Mouse (Mus musculus): Measurements from ENCODE around the gene Tmtc1.

DNA sequence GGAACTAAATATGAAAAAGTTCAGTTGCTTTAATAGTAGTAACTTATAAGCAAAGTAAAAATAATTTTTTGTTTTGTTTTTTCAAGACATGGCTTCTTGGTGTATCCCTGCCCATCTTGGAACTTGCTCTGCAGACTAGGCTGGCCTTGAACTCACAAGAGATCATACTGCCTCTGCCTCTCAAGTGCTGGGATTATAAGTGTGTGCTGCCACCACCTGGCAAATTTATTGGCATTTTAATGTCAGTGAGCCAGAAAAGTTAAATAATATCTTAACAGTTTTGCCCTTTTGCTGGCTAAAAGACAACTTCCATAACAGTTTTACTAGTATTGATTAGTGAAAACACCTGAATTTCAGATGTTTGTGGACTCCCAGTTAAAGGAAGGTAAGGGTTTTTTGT, 88.0 kb downstream of the Tmtc1 start:
- TF ChIP-seq USF1 (IDR thresholded peaks at IDR 0.05; ENCODE audit: low read depth) = no peak
- no peak for TF ChIP-seq POLR2A (IDR thresholded peaks at IDR 0.05; ENCODE audit: insufficient read length, low read depth)
- TF ChIP-seq TCF12 (IDR thresholded peaks at IDR 0.05; ENCODE audit: insufficient read depth, poor library complexity, severe bottlenecking) = no peak
- no peak for TF ChIP-seq E2F4 (IDR thresholded peaks at IDR 0.05; ENCODE audit: insufficient read depth)
- TF ChIP-seq CEBPB (IDR thresholded peaks at IDR 0.05; ENCODE audit: insufficient read depth, poor library complexity, severe bottlenecking) = no peak
- TF ChIP-seq POLR2AphosphoS2 (IDR thresholded peaks at IDR 0.05; ENCODE audit: insufficient read length, low read depth) = no peak
- TF ChIP-seq MYOD1 (IDR thresholded peaks at IDR 0.05; ENCODE audit: control insufficient read depth in 1 of 3, insufficient read length in 2 of 3, low read depth in 2 of 3) = no peak
- TF ChIP-seq MAX (IDR thresholded peaks at IDR 0.05; ENCODE audit: low read depth) = no peak
- TF ChIP-seq MYOG (IDR thresholded peaks at IDR 0.05; ENCODE audit: control insufficient read depth in 1 of 3, insufficient read depth in 1 of 3, insufficient read length in 2 of 3, low read depth in 2 of 3) = no peak
- TF ChIP-seq TCF3 (IDR thresholded peaks at IDR 0.05; ENCODE audit: insufficient read length, low read depth) = no peak
- TF ChIP-seq REST (IDR thresholded peaks at IDR 0.05; ENCODE audit: insufficient read depth, insufficient read length) = no peak
- no peak for TF ChIP-seq SRF (IDR thresholded peaks at IDR 0.05; ENCODE audit: control insufficient read depth, insufficient read length, low read depth)

All from myocyte (in vitro differentiated cells).